Mouse (Mus musculus): ENCODE measurements around the gene Irgm1. TPM values are rescaled to one million over a fixed set of nuclear protein-coding genes. Genes with fewer than 3 reads are reported as not detected.
"Not testable (repeated sequence)": the region's sequence is repeated elsewhere in the genome, so short reads cannot be mapped to it uniquely, and the experiment has no call there.

The Irgm1 gene
- polyA plus RNA-seq, 1 experiment, result 7.4 TPM

DNA sequence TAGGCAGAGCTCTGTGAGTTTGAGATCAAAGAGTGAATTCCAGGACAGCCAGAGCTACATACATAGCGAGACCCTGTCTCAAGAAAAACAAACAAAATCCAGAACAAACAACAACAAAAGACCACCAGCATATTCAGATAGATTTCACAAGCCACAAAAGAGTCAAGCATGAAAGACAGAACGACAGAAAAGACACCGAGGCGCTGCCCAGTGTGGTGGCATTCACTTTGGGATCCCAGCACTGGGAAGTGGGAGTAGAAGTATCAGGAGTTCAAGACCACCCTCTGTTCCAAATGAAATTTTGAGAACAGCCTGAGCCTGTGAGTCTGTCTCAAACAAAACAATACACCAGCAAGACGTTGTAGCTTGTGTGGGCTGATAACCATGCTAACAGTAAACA lies 24.6 kb downstream of the Irgm1 start:
- WGBS, result 83% methylated on average over 5 of the region's 5 CpGs
- Histone ChIP-seq H3K36me3 (ENCODE audit: control insufficient read depth, insufficient read depth, low read length) (no peaks in the 10 kb centered on the region; the same call in 1 of the 2 replicates), H3K4me3 (ENCODE audit: low read depth, low read length) (no peak overlapping the region), H3K4me1 (ENCODE audit: control insufficient read depth, insufficient read depth, insufficient read length, low read length) (no peaks in the 10 kb centered on the region), H3K27me3 (ENCODE audit: control insufficient read depth, insufficient read depth, low read length) (no peaks in the 10 kb centered on the region), H3K27ac (ENCODE audit: insufficient read depth, low read depth, low read length) (no peak overlapping the region)
- TF ChIP-seq CTCF (IDR thresholded peaks at IDR 0.05; ENCODE audit: extremely low read depth, insufficient read length, insufficient replicate concordance, low read depth, low read length) (no peak), POLR2A (IDR thresholded peaks at IDR 0.05; ENCODE audit: low read depth, low read length) (no peak)

DNA sequence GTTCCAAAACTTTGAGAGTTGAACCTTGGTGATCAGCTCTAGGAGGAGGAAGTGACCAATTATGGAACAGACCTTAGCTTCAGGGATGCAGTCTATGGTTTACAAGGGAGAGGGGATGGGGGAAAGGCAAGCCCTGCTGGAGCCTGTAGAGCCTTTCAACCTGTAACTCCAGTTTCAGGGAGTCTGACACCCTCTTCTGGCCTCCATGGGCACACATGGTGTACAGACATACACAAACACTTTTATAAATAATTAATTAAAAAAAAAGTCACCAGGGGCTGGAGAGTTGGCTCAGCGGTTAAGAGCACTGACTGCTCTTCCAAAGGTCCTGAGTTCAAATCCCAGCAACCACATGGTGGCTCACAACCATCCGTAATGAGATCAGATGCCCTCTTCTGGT lies 25.1 kb downstream of the Irgm1 start:
- not testable (repeated sequence) for H3K4me3 ChIP-seq (ENCODE audit: low read depth, low read length)
- 83% methylated on average over 2 of the region's 2 CpGs for WGBS

DNA sequence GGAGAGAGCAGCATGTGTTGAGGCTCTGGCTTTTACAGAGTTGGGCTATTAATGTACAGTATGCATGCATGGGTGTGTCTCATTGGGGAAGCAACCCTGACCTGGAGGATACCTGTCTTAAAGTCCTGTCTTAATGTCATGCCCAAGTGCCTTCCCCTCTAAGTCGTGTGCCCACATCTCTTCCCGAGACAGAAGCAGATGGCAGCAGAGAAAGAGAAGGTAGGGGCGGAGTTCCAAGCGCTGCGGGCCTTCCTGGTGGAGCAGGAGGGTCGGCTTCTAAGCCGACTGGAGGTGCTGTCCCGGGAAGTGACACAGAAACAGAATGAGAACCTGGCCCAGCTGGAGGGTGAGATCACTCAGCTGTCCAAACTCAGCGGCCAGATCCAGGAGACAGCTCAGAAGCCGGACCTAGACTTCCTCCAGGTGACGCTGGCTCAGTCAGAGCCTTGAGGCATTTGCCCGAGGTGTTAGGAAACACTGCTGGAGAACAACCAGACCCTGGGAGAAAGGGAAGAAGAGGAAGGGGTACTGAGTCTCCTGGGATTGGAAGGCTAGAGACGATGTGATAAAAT lies 26.2 kb downstream of the Irgm1 start:
- no peaks in the 10 kb centered on the region; the same call in 1 of the 2 replicates for H3K36me3 ChIP-seq (ENCODE audit: control insufficient read depth, insufficient read depth, low read length)
- H3K27ac ChIP-seq (ENCODE audit: insufficient read depth, low read depth, low read length), result no peak overlapping the region
- H3K4me3 ChIP-seq (ENCODE audit: low read depth, low read length), result no peak overlapping the region
- no peaks in the 10 kb centered on the region for H3K27me3 ChIP-seq (ENCODE audit: control insufficient read depth, insufficient read depth, low read length)
- 30% methylated on average over 13 of the region's 13 CpGs for WGBS
- TF ChIP-seq POLR2A (IDR thresholded peaks at IDR 0.05; ENCODE audit: low read depth, low read length) (no peak), CTCF (IDR thresholded peaks at IDR 0.05; ENCODE audit: extremely low read depth, insufficient read length, insufficient replicate concordance, low read depth, low read length) (no peak)
- H3K4me1 ChIP-seq (ENCODE audit: control insufficient read depth, insufficient read depth, insufficient read length, low read length), result no peaks in the 10 kb centered on the region

More for the DNA sequence above, 25.1 kb downstream of the Irgm1 start:
- not testable (repeated sequence) for H3K27me3 ChIP-seq (ENCODE audit: control insufficient read depth, insufficient read depth, low read length); H3K4me1 ChIP-seq (ENCODE audit: control insufficient read depth, insufficient read depth, insufficient read length, low read length); H3K36me3 ChIP-seq (ENCODE audit: control insufficient read depth, insufficient read depth, low read length); H3K27ac ChIP-seq (ENCODE audit: insufficient read depth, low read depth, low read length)

DNA sequence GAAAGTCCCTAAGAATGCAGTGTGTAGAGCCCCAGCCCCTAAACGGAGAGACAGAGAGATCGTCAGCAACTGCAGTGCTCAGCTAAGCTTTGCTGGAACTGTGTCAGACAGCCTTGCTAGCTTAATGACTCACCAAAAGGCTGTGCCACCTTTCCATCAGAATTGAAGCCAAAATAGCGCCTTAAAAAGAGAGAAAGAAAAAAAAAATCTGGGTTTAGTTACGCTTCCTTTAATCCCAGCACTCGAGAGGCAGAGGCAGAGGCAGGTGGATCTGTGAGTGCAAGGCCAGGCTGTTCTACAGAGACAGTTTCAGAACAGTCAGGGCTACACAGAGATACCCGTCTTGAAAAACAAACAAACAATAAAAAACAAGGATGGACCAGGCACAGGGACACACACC lies 27.2 kb downstream of the Irgm1 start:
- no peak overlapping the region for H3K27ac ChIP-seq (ENCODE audit: insufficient read depth, low read depth, low read length)
- TF ChIP-seq POLR2A (IDR thresholded peaks at IDR 0.05; ENCODE audit: low read depth, low read length) (no peak), CTCF (IDR thresholded peaks at IDR 0.05; ENCODE audit: extremely low read depth, insufficient read length, insufficient replicate concordance, low read depth, low read length) (no peak)
- 67% methylated on average over 6 of the region's 6 CpGs for WGBS
- no peaks in the 10 kb centered on the region for H3K4me1 ChIP-seq (ENCODE audit: control insufficient read depth, insufficient read depth, insufficient read length, low read length)
- no peak overlapping the region for H3K4me3 ChIP-seq (ENCODE audit: low read depth, low read length)
- H3K27me3 ChIP-seq (ENCODE audit: control insufficient read depth, insufficient read depth, low read length), result no peaks in the 10 kb centered on the region
- no peaks in the 10 kb centered on the region; the same call in 1 of the 2 replicates for H3K36me3 ChIP-seq (ENCODE audit: control insufficient read depth, insufficient read depth, low read length)

DNA sequence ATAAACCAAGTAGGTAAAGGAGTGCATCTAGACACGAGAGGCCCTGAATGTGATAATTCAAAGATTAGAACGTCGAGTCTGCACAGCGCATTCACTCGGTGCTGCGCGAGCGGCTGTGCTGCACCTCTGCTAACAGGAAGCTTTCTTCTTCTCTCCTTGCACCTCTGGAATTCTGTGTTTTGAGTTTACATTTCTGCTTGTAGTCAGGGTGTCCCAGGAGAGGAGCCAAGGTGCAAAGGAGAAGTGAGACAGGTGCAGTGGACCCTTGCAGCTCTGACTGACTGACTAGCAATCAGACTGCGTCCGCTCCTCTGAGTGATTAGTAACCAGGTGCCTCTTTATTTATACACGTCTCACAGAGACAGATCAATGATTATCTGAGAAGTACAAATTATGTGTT lies 28.3 kb downstream of the Irgm1 start:
- Histone ChIP-seq H3K36me3 (ENCODE audit: control insufficient read depth, insufficient read depth, low read length) (no peaks in the 10 kb centered on the region; the same call in 1 of the 2 replicates), H3K4me1 (ENCODE audit: control insufficient read depth, insufficient read depth, insufficient read length, low read length) (peaks cover 5% of the 10 kb centered on the region), H3K4me3 (ENCODE audit: low read depth, low read length) (no peak overlapping the region), H3K27me3 (ENCODE audit: control insufficient read depth, insufficient read depth, low read length) (no peaks in the 10 kb centered on the region), H3K27ac (ENCODE audit: insufficient read depth, low read depth, low read length) (no peak overlapping the region)
- TF ChIP-seq POLR2A (IDR thresholded peaks at IDR 0.05; ENCODE audit: low read depth, low read length), result no peak
- TF ChIP-seq CTCF (IDR thresholded peaks at IDR 0.05; ENCODE audit: extremely low read depth, insufficient read length, insufficient replicate concordance, low read depth, low read length), result no peak
- WGBS, result 41% methylated on average over 11 of the region's 11 CpGs

DNA sequence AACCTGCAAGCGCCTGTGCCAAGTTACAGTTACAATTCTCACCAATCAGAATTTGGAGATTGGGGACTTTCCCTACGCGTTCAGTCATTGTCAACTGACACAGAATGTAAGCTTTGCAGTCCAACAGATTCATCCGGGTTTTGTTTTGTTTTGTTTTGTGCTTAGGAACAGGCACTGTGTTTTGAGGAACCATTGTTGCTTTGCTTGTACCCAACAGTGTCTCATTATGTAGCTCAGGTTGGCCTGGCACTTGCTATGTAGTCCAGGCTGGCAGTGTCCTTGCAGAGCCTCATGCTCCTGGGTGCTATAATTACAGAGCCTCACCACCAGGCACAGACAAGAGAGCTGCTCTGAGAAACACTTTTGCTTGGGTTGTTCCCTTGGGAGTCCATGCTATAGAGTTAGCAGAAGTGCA lies 29.1 kb downstream of the Irgm1 start:
- Histone ChIP-seq H3K27ac (ENCODE audit: insufficient read depth, low read depth, low read length) (no peak overlapping the region), H3K36me3 (ENCODE audit: control insufficient read depth, insufficient read depth, low read length) (no peaks in the 10 kb centered on the region), H3K27me3 (ENCODE audit: control insufficient read depth, insufficient read depth, low read length) (no peaks in the 10 kb centered on the region), H3K4me1 (ENCODE audit: control insufficient read depth, insufficient read depth, insufficient read length, low read length) (peaks cover 5% of the 10 kb centered on the region), H3K4me3 (ENCODE audit: low read depth, low read length) (no peak overlapping the region)
- WGBS, result 83% methylated on average over 4 of the region's 4 CpGs
- TF ChIP-seq CTCF (IDR thresholded peaks at IDR 0.05; ENCODE audit: extremely low read depth, insufficient read length, insufficient replicate concordance, low read depth, low read length), result no peak
- no peak for TF ChIP-seq POLR2A (IDR thresholded peaks at IDR 0.05; ENCODE audit: low read depth, low read length)

DNA sequence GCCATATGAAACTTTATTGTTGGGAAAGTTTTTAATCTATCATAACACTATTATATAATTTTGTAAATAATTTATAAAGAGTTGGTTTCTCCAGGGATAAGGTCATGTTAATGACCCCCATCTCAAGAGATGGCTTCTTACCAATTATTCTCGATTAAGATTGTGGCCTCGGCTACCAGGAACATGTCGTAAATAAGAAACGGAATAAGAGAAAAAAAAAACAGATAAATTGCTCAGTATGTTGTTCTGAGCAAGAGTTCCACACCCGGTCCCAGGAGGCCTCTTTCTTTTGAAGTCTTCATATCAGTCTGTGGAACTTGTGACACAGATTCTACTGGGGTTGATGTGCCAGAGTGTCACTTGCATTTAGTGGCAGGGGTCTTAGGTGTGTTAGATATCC lies 30.3 kb downstream of the Irgm1 start:
- H3K36me3 ChIP-seq (ENCODE audit: control insufficient read depth, insufficient read depth, low read length), result no peaks in the 10 kb centered on the region
- H3K4me1 ChIP-seq (ENCODE audit: control insufficient read depth, insufficient read depth, insufficient read length, low read length), result peaks cover 9% of the 10 kb centered on the region
- no peak overlapping the region for H3K4me3 ChIP-seq (ENCODE audit: low read depth, low read length)
- WGBS, result 41% methylated on average over 5 of the region's 5 CpGs
- no peaks in the 10 kb centered on the region for H3K27me3 ChIP-seq (ENCODE audit: control insufficient read depth, insufficient read depth, low read length)
- no peak overlapping the region for H3K27ac ChIP-seq (ENCODE audit: insufficient read depth, low read depth, low read length)
- no peak for TF ChIP-seq CTCF (IDR thresholded peaks at IDR 0.05; ENCODE audit: extremely low read depth, insufficient read length, insufficient replicate concordance, low read depth, low read length)
- TF ChIP-seq POLR2A (IDR thresholded peaks at IDR 0.05; ENCODE audit: low read depth, low read length), result no peak

DNA sequence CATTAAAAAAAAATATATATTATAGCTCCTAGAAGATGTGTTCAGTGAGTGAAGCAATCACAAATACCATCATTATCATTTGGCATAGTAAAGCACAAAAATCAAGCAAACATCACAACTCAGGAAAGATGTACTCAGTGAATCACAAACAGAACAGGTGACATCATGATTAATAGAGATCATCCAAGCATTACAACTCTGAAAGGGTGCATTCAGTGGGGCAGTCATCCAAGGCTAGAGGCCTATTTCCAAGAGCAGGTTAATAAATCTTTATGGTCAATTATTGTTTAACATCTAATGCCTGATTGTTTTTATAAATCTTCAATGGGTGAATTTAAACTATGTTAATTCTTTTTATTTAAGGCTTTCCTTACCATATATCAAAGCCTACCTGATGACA lies 30.7 kb downstream of the Irgm1 start:
- Histone ChIP-seq H3K27me3 (ENCODE audit: control insufficient read depth, insufficient read depth, low read length) (no peaks in the 10 kb centered on the region), H3K36me3 (ENCODE audit: control insufficient read depth, insufficient read depth, low read length) (no peaks in the 10 kb centered on the region), H3K4me1 (ENCODE audit: control insufficient read depth, insufficient read depth, insufficient read length, low read length) (peaks cover 9% of the 10 kb centered on the region), H3K27ac (ENCODE audit: insufficient read depth, low read depth, low read length) (no peak overlapping the region), H3K4me3 (ENCODE audit: low read depth, low read length) (no peak overlapping the region)
- TF ChIP-seq POLR2A (IDR thresholded peaks at IDR 0.05; ENCODE audit: low read depth, low read length), result no peak
- TF ChIP-seq CTCF (IDR thresholded peaks at IDR 0.05; ENCODE audit: extremely low read depth, insufficient read length, insufficient replicate concordance, low read depth, low read length), result no peak
